Mouse (Mus musculus): Measurements from ENCODE around the gene Ripk4.

GRCm38 (mm10) chr16:97794256-97794655 lies 30.7 kb upstream of the Ripk4 start:
- TF ChIP-seq POLR2A (IDR thresholded peaks at IDR 0.05; ENCODE audit: insufficient read depth, low read length) = no peak
- TF ChIP-seq CTCF (IDR thresholded peaks at IDR 0.05; ENCODE audit: low read depth, low read length) = no peak
- no peak for TF ChIP-seq EP300 (IDR thresholded peaks at IDR 0.05; ENCODE audit: insufficient read depth, low read depth, low read length)

All from ES-Bruce4 (cell line).